Comparison of ENCODE assay signal across 20 mouse cellular contexts in the genomic region with DNA sequence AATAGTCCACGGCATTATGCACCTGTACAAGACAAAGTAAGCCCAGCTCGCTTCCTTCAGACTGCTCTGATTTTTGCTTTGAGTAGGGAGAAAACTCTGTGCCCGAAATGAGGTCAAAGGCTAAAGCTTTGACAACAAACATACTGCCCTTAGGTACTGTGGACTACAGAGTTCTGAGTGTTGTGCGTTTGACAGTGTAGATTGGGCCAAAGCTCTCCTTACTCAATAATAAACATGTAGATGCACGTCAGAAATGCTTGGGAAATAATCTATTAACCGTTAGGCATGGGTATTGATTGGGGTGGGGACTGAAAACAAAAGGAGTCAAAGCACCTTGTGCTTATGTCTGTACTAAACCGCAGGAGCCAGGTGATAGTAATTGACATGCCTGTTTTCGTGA. TPM values are rescaled to one million over a fixed set of nuclear protein-coding genes. Genes with fewer than 3 reads are reported as not detected.
A peak's percentile ranks its signal among the peaks of the same experiment; 100 is the strongest.
DNase-seq lines count a peak whose midpoint lies in the region; ATAC-seq and TF ChIP-seq lines count a peak whose summit lies in the region.
"Had no signal": no experiment of that assay in that cellular context is flagged by ENCODE, and none has a peak within 500 bp of the region (broad histone marks: within the 10 kb centered on the region; RNA-seq: fewer than 3 reads in every experiment).

No protein-coding gene starts in this region.

- TF ChIP-seq EP300 in liver, postnatal 0 days (IDR thresholded peaks at IDR 0.05; ENCODE audit: low read depth) = peak; percentile 78

- H3K4me1 ChIP-seq in kidney, adult 2 months (ENCODE audit: control insufficient read depth, insufficient read depth, low read length) = peaks cover 25% of the 10 kb centered on the region
- H3K4me1 ChIP-seq in liver, adult 2 months (ENCODE audit: control insufficient read depth, insufficient read depth, low read length) = peaks cover 31% of the 10 kb centered on the region
- peaks cover 7% of the 10 kb centered on the region for H3K4me1 ChIP-seq in liver, embryonic 11.5 days (replicated peaks; ENCODE audit: control insufficient read depth, insufficient read depth, low read length)
- H3K4me1 ChIP-seq in liver, postnatal 0 days (ENCODE audit: insufficient read depth) = peaks cover 25% of the 10 kb centered on the region
- peaks cover 24% of the 10 kb centered on the region for H3K4me1 ChIP-seq in liver, embryonic 12.5 days

- peaks cover 30% of the 10 kb centered on the region for H3K79me2 ChIP-seq in liver, adult 2 months (ENCODE audit: control insufficient read depth, insufficient read depth, low read length)

- H3K4me2 ChIP-seq in liver, embryonic 11.5 days = no peak overlapping the region
- peak overlapping the region; percentile 22; the same call in 1 of the 2 replicates for H3K4me2 ChIP-seq in liver, postnatal 0 days (ENCODE audit: low read depth, low read length)
- no peak overlapping the region for H3K4me2 ChIP-seq in liver, embryonic 12.5 days

- no peaks in the 10 kb centered on the region for H3K27me3 ChIP-seq in kidney, adult 2 months (replicated peaks; ENCODE audit: control insufficient read depth, insufficient read depth, low read length)
- H3K27me3 ChIP-seq in liver, adult 2 months (ENCODE audit: control insufficient read depth, insufficient read depth, low read length) = no peaks in the 10 kb centered on the region
- no peaks in the 10 kb centered on the region for H3K27me3 ChIP-seq in liver, embryonic 11.5 days (replicated peaks; ENCODE audit: control insufficient read depth, insufficient read depth, low read length)
- H3K27me3 ChIP-seq in liver, postnatal 0 days (ENCODE audit: insufficient read depth, low read length) = no peaks in the 10 kb centered on the region
- H3K27me3 ChIP-seq in liver, embryonic 12.5 days (replicated peaks) = no peaks in the 10 kb centered on the region
- H3K27me3 ChIP-seq: CH12.LX, Patski had no signal

- no peak for ATAC-seq in liver, embryonic 11.5 days (replicated peaks; ENCODE audit: low FRiP score)
- peak; percentile 75 for ATAC-seq in liver, postnatal 0 days
- no peak for ATAC-seq in liver, embryonic 12.5 days
- no peak for ATAC-seq in monocyte, adult 5-6 weeks (replicated peaks; ENCODE audit: insufficient number of reproducible peaks, low FRiP score, low TSS enrichment, poor library complexity, severe bottlenecking)
- ATAC-seq: activated CD4-positive, CD25-positive, alpha-beta regulatory T cell, adult 4 months; CD4-positive, CD25-positive, alpha-beta regulatory T cell, adult 4 months; Patski had no signal

- peak overlapping the region; percentile 73 for H3K9ac ChIP-seq in liver, adult 2 months (ENCODE audit: low read depth, low read length)
- no peak overlapping the region for H3K9ac ChIP-seq in liver, embryonic 11.5 days (ENCODE audit: low read depth, low read length)
- H3K9ac ChIP-seq in liver, postnatal 0 days (replicated peaks) = no peak overlapping the region; the same call in 1 of the 2 replicates
- H3K9ac ChIP-seq in liver, embryonic 12.5 days = no peak overlapping the region

- DNase-seq in kidney, adult 2 months = peak; percentile 34
- no peak for DNase-seq in kidney, postnatal 4 days
- peak; percentile 100 for DNase-seq in liver, adult 2 months (ENCODE audit: extremely low read depth, low read depth, low spot score)
- no peak for DNase-seq in liver, embryonic 11.5 days (ENCODE audit: low spot score)
- no peak for DNase-seq in liver, postnatal 0 days
- DNase-seq in yolk sac, embryonic 10.5 days (ENCODE audit: low spot score) = peak; percentile 10
- DNase-seq: adrenal gland, adult 2 months; adrenal gland, adult 8-10 months; adrenal gland, postnatal 10 days; adrenal gland, postnatal 14 days; adrenal gland, postnatal 25 days; adrenal gland, postnatal 36 days; B cell, adult 2 months had no signal

- no peak overlapping the region for H3K4me3 ChIP-seq in kidney, adult 2 months (ENCODE audit: insufficient read depth, low read depth, low read length)
- no peak overlapping the region for H3K4me3 ChIP-seq in liver, adult 2 months (ENCODE audit: insufficient read depth, low read depth, low read length)
- H3K4me3 ChIP-seq in liver, embryonic 11.5 days (ENCODE audit: low read depth, low read length) = no peak overlapping the region
- H3K4me3 ChIP-seq in liver, postnatal 0 days (ENCODE audit: low read depth, low read length) = no peak overlapping the region
- H3K4me3 ChIP-seq in liver, embryonic 12.5 days = no peak overlapping the region

- no peak for TF ChIP-seq POLR2A in kidney, adult 2 months (IDR thresholded peaks at IDR 0.05; ENCODE audit: low read depth, low read length)
- TF ChIP-seq POLR2A in liver, adult 2 months (IDR thresholded peaks at IDR 0.05; ENCODE audit: extremely low read depth, insufficient read depth, low read length) = no peak

- no peak for TF ChIP-seq CTCF in kidney, adult 2 months (conservative IDR thresholded peaks at IDR 0.05; ENCODE audit: insufficient read depth, insufficient read length, low read depth, low read length)
- no peak for TF ChIP-seq CTCF in liver, adult 2 months (IDR thresholded peaks at IDR 0.05; ENCODE audit: low read depth, low read length)
- no peak for TF ChIP-seq CTCF in liver, postnatal 0 days (IDR thresholded peaks at IDR 0.05; ENCODE audit: low read depth)

- WGBS in kidney, adult 2 months = 61% methylated on average over 8 of the region's 8 CpGs
- 17% methylated on average over 8 of the region's 8 CpGs for whole genome bisulfite sequencing in liver, adult 2 months
- 81% methylated on average over 8 of the region's 8 CpGs for WGBS in liver, embryonic 11.5 days
- WGBS in liver, postnatal 0 days (ENCODE audit: insufficient replicate concordance) = 70% methylated on average over 8 of the region's 8 CpGs
- WGBS in liver, embryonic 12.5 days (ENCODE audit: insufficient replicate concordance) = 82% methylated on average over 8 of the region's 8 CpGs

- peaks cover 5% of the 10 kb centered on the region for H3K36me3 ChIP-seq in kidney, adult 2 months (ENCODE audit: control insufficient read depth, insufficient read depth, low read length)
- H3K36me3 ChIP-seq in liver, adult 2 months (ENCODE audit: control insufficient read depth, insufficient read depth, low read length) = peaks cover 39% of the 10 kb centered on the region; the same call in 1 of the 2 replicates
- H3K36me3 ChIP-seq in liver, embryonic 11.5 days (ENCODE audit: control insufficient read depth, insufficient read depth, low read length) = peaks cover 9% of the 10 kb centered on the region
- H3K36me3 ChIP-seq in liver, postnatal 0 days (replicated peaks; ENCODE audit: insufficient read depth, low read length) = peaks cover 44% of the 10 kb centered on the region
- H3K36me3 ChIP-seq in liver, embryonic 12.5 days = peaks cover 65% of the 10 kb centered on the region

- H3K27ac ChIP-seq in kidney, adult 2 months (ENCODE audit: insufficient read depth, low read depth, low read length) = no peak overlapping the region; the same call in 1 of the 2 replicates
- peak overlapping the region; percentile 97 for H3K27ac ChIP-seq in liver, adult 2 months (replicated peaks; ENCODE audit: insufficient read depth, low read depth, low read length)
- no peak overlapping the region for H3K27ac ChIP-seq in liver, embryonic 11.5 days (ENCODE audit: low read depth, low read length)
- peak overlapping the region; percentile 90 for H3K27ac ChIP-seq in liver, postnatal 0 days (ENCODE audit: low read depth)
- H3K27ac ChIP-seq in liver, embryonic 12.5 days = no peak overlapping the region

- no peaks in the 10 kb centered on the region for H3K9me3 ChIP-seq in liver, embryonic 11.5 days (ENCODE audit: control insufficient read depth, low read length)
- H3K9me3 ChIP-seq in liver, postnatal 0 days (ENCODE audit: low read length) = no peaks in the 10 kb centered on the region
- H3K9me3 ChIP-seq in liver, embryonic 12.5 days (replicated peaks) = no peaks in the 10 kb centered on the region
- H3K9me3 ChIP-seq: G1E had no signal

RNA-seq across cellular contexts. Expression of a gene that starts 3.1 kb away (rescaled TPM):
- 44.0 and 50.1 TPM in 2 replicates for polyA plus RNA-seq in kidney, adult 2 months (2012; rRNA removed)
- total RNA-seq in liver, adult 2 months (2014; rRNA removed) = 95.5 and 112 TPM in 2 replicates
- 48.1 and 48.7 TPM in 2 replicates for polyA plus RNA-seq in liver, adult 2 months (2012; rRNA removed)
- polyA plus RNA-seq in liver, embryonic 11.5 days (2014; fragmentation: Nextera tagmentation; extraction: Ambion mirVana) = 42.8 and 46.0 TPM in 2 replicates
- polyA plus RNA-seq in liver, postnatal 0 days (2015; fragmentation: Nextera tagmentation; extraction: Ambion mirVana) = 37.9 and 41.0 TPM in 2 replicates
- polyA plus RNA-seq in liver, embryonic 12.5 days (2016; fragmentation: Nextera tagmentation; extraction: Ambion mirVana) = 35.1 and 36.6 TPM in 2 replicates
- 109 to 124 TPM (median 113 TPM) in 3 replicates for total RNA-seq in monocyte, adult 5-6 weeks (2017)

RNA-seq across cellular contexts. Expression of a gene that starts 3.1 kb away (rescaled TPM):
- polyA plus RNA-seq in kidney, adult 2 months (2012; rRNA removed) = 55.9 and 68.1 TPM in 2 replicates
- 19.6 and 23.5 TPM in 2 replicates for total RNA-seq in liver, adult 2 months (2014; rRNA removed)
- polyA plus RNA-seq in liver, adult 2 months (2012; rRNA removed) = 27.5 and 27.7 TPM in 2 replicates
- polyA plus RNA-seq in liver, embryonic 11.5 days (2014; fragmentation: Nextera tagmentation; extraction: Ambion mirVana) = 2.7 and 3.6 TPM in 2 replicates
- 5.9 and 6.5 TPM in 2 replicates for polyA plus RNA-seq in liver, postnatal 0 days (2015; fragmentation: Nextera tagmentation; extraction: Ambion mirVana)
- 2.5 and 2.6 TPM in 2 replicates for polyA plus RNA-seq in liver, embryonic 12.5 days (2016; fragmentation: Nextera tagmentation; extraction: Ambion mirVana)
- total RNA-seq in monocyte, adult 5-6 weeks (2017) = 1.7 to 3.4 TPM (median 2.6 TPM) in 3 replicates

RNA-seq across cellular contexts. Expression of a gene that starts 44.7 kb away (rescaled TPM):
- 47.0 and 51.4 TPM in 2 replicates for polyA plus RNA-seq in kidney, adult 2 months (2012; rRNA removed)
- 9.6 and 14.4 TPM in 2 replicates for total RNA-seq in liver, adult 2 months (2014; rRNA removed)
- polyA plus RNA-seq in liver, adult 2 months (2012; rRNA removed) = 9.1 and 10.1 TPM in 2 replicates
- 3.0 and 5.0 TPM in 2 replicates for polyA plus RNA-seq in liver, embryonic 11.5 days (2014; fragmentation: Nextera tagmentation; extraction: Ambion mirVana)
- 1.6 and 2.1 TPM in 2 replicates for polyA plus RNA-seq in liver, postnatal 0 days (2015; fragmentation: Nextera tagmentation; extraction: Ambion mirVana)
- 1.6 and 1.9 TPM in 2 replicates for polyA plus RNA-seq in liver, embryonic 12.5 days (2016; fragmentation: Nextera tagmentation; extraction: Ambion mirVana)
- total RNA-seq in monocyte, adult 5-6 weeks (2017) = 0.10 to 6.7 TPM (median 0.96 TPM) in 3 replicates

RNA-seq across cellular contexts. Expression of a gene that starts 47.7 kb away (rescaled TPM):
- 111 and 112 TPM in 2 replicates for polyA plus RNA-seq in kidney, adult 2 months (2012; rRNA removed)
- 58.5 and 74.7 TPM in 2 replicates for total RNA-seq in liver, adult 2 months (2014; rRNA removed)
- polyA plus RNA-seq in liver, adult 2 months (2012; rRNA removed) = 70.1 and 92.8 TPM in 2 replicates
- polyA plus RNA-seq in liver, embryonic 11.5 days (2014; fragmentation: Nextera tagmentation; extraction: Ambion mirVana) = 49.8 and 63.9 TPM in 2 replicates
- 31.6 and 42.8 TPM in 2 replicates for polyA plus RNA-seq in liver, postnatal 0 days (2015; fragmentation: Nextera tagmentation; extraction: Ambion mirVana)
- 40.5 and 40.8 TPM in 2 replicates for polyA plus RNA-seq in liver, embryonic 12.5 days (2016; fragmentation: Nextera tagmentation; extraction: Ambion mirVana)
- total RNA-seq in monocyte, adult 5-6 weeks (2017) = 24.4 to 49.0 TPM (median 40.7 TPM) in 3 replicates

Comparison
In these comparisons a context has a peak if more than half of its experiments do, and no peak if none do; other contexts are left out.
1. DNase-seq: peak in kidney, adult 2 months (single experiment), liver, adult 2 months (single experiment) and yolk sac, embryonic 10.5 days (single experiment); none in kidney, postnatal 4 days (0 of 2), liver, embryonic 11.5 days (single experiment) and liver, postnatal 0 days (single experiment).
2. H3K27ac ChIP-seq: peak in liver, adult 2 months (single experiment) and liver, postnatal 0 days (single experiment); none in kidney, adult 2 months (single experiment), liver, embryonic 11.5 days (single experiment) and liver, embryonic 12.5 days (single experiment).